Mouse (Mus musculus) neural tube, embryonic 12.5 days (tissue): Measurements from ENCODE around the gene Ran. TPM values are rescaled to one million over a fixed set of nuclear protein-coding genes. Genes with fewer than 3 reads are reported as not detected.

Source experiments
- ATAC-seq: fragments of 200-750 bp; cut with Nextera tagmentation; 2 replicates; pipeline ENCODE4 v1.8.0; 2017; ENCODE audit warnings: low read depth, mild to moderate bottlenecking, moderate TSS enrichment, moderate library complexity; ENCODE audit not compliant: low FRiP score
- H3K27ac ChIP-seq: fragments of 300-500 bp; sonication (generic); 2 replicates; pipeline ENCODE4 v1.5.1; 2016
- H3K27me3 ChIP-seq: fragments of 300-500 bp; sonication (generic); replicated peaks from 2 replicates; pipeline ENCODE4 v1.6.1; 2016; ENCODE audit warnings: mild to moderate bottlenecking
- H3K36me3 ChIP-seq: fragments of 300-500 bp; sonication (generic); 2 replicates; pipeline ENCODE4 v1.6.1; 2016; ENCODE audit warnings: mild to moderate bottlenecking
- H3K4me1 ChIP-seq: fragments of 300-500 bp; sonication (generic); 2 replicates; pipeline ENCODE4 v1.6.1; 2016
- H3K4me2 ChIP-seq: fragments of 300-500 bp; sonication (generic); replicated peaks from 2 replicates; pipeline ENCODE4 v1.6.1; 2016; ENCODE audit warnings: mild to moderate bottlenecking
- H3K4me3 ChIP-seq: fragments of 300-500 bp; sonication (generic); 2 replicates; pipeline ENCODE4 v1.5.1; 2016
- H3K9ac ChIP-seq: fragments of 300-500 bp; sonication (generic); 2 replicates; pipeline ENCODE4 v1.6.1; 2016; ENCODE audit warnings: mild to moderate bottlenecking
- H3K9me3 ChIP-seq: fragments of 300-500 bp; sonication (generic); 2 replicates; pipeline ENCODE4 v1.6.1; 2016; ENCODE audit warnings: mild to moderate bottlenecking
- WGBS: fragments of 180-500 bp; shearing (Covaris S2); methylation state at CpG from one replicate; pipeline ENCODE4 v1.1.7; 2016; 5-methylcytosine and 5-hydroxymethylcytosine counted together
- polyA plus RNA-seq: library from polyadenylated mRNA; unstranded; fragments of >200 nt; fragmentation: Nextera tagmentation; extraction: Ambion mirVana; gene quantifications from 2 replicates; pipeline ENCODE4 v1.2.1, GENCODE M21; 2016

The Ran gene
- polyA plus RNA-seq, 1 experiment from 2014 or later: 578 TPM

DNA sequence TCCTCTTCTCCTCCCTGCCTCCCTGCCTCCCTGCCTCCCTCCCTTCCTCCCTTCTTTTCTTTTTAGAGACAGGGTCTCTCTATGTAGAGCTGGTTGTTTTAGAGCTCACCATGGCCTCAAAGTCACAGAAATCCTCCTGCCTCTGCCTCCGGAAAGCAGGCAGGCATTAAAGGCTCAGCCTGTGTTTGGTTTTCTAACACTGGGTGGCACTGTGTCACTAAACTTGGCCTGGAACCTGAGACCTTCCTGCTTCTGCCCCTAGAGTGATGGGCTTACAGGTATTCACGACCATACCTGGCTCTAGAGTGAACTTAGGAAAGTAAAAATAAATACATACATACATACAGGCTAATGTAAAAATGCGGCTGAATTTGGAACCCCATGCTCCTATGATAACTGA lies 32.0 kb downstream of the Ran start:
- ATAC-seq: no peak
- WGBS: 90% methylated on average over 3 of the region's 3 CpGs
- Histone ChIP-seq H3K27me3 (no peaks in the 10 kb centered on the region), H3K36me3 (no peaks in the 10 kb centered on the region), H3K4me3 (no peak overlapping the region), H3K4me2 (no peak overlapping the region), H3K9ac (no peak overlapping the region), H3K27ac (no peak overlapping the region), H3K9me3 (no peaks in the 10 kb centered on the region), H3K4me1 (peaks cover 6% of the 10 kb centered on the region; the same call in 1 of the 2 replicates)

DNA sequence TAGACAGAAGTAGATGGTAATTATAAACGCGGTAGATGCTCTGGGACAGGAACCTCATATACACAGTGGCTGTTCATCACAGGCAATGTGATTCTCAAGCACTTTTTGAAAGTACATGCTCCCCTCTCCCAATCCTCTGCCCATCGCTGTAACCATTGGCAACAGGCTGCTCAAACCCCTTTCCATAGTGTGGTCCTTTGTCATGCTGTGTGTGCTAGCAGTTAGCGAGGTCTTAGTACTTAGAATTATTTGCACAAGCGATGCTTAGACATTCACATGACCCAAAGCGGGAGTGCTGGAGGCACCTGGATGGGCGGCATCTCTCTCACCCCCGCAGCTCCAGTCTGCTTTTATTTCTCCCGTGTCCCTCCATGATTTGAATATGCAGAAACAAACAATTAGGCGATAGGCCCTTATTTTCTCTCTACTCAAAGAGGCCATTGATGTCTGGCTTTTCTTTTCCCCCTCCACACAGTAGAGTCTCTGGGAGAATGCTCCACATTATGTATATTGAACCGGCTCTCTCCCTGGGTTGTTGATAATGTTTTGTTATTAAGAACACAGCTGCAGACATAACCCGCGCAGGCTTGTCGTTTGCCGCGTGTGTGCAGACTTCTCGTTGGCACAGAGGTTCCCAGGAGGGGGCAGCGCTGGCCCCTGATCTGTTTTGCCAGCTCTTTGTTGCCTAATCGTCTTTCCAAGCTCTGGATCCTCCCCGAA lies 32.9 kb downstream of the Ran start:
- H3K4me2 ChIP-seq: peak overlapping the region; percentile 36; the same call in 1 of the 2 replicates
- peaks cover 6% of the 10 kb centered on the region; the same call in 1 of the 2 replicates for H3K4me1 ChIP-seq
- H3K4me3 ChIP-seq: no peak overlapping the region
- no peak overlapping the region for H3K9ac ChIP-seq
- WGBS: 25% methylated on average over 20 of the region's 20 CpGs
- no peaks in the 10 kb centered on the region for H3K9me3 ChIP-seq
- H3K27ac ChIP-seq: 0 out of 2 replicates have a peak overlapping the region, but pooled peaks have one; percentile 6
- H3K27me3 ChIP-seq: no peaks in the 10 kb centered on the region
- no peaks in the 10 kb centered on the region for H3K36me3 ChIP-seq
- ATAC-seq: peak; percentile 80

DNA sequence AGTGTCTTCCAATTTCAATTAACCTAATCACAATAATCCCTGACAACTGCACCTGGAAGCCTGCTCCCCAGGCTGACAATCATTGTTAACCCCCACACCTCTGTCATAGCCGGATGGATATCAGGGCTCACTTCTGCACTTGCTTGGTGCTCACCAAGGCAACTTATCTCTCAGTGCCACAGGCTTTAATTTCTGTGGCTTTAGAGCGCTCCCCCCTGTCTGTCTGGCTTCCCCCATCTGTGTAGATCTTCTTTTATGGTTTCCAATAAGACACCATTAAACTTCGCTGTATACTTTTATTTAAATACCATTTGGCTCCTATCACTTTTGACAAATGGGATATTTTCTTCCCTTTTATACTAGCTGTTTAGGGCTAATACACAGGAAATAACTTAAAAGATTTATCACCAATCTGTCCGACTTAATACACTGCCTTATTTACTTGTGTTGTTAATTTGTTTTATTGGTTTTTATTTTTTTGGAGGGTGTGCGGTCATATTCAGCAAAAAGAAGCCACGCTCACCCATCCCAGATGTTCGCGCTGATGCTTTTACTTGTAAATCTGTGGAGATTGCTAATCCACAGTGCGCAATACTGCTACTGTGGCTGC lies 34.9 kb downstream of the Ran start:
- Histone ChIP-seq H3K4me1 (peaks cover 6% of the 10 kb centered on the region; the same call in 1 of the 2 replicates), H3K27me3 (no peaks in the 10 kb centered on the region), H3K9me3 (no peaks in the 10 kb centered on the region), H3K27ac (no peak overlapping the region), H3K4me3 (no peak overlapping the region), H3K4me2 (no peak overlapping the region), H3K36me3 (no peaks in the 10 kb centered on the region), H3K9ac (no peak overlapping the region)
- WGBS: 86% methylated on average over 9 of the region's 9 CpGs
- no peak for ATAC-seq

DNA sequence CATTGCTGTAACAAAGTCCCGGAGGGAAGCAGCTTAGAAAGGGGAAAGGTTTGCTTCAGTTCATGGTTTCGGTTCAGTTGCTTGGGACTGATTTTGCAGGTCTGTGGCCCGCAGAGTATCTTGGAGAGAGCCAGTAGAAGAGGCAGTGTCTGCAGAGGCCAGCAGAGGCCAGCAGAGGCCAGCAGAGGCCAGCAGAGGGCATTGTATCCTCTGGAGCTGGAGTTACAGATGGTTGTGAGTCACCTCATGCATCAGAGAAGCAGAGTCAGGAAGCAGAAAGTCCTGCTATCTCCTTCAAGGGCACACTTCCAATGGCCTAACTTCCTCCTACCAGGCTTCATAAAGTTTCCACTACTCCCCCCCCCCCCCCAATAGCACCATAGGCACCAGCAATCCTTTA lies 39.2 kb downstream of the Ran start:
- Histone ChIP-seq H3K4me1 (peaks cover 5% of the 10 kb centered on the region; the same call in 1 of the 2 replicates), H3K27me3 (peaks cover 5% of the 10 kb centered on the region; the same call in 1 of the 2 replicates), H3K4me2 (no peak overlapping the region), H3K4me3 (no peak overlapping the region), H3K27ac (no peak overlapping the region), H3K36me3 (no peaks in the 10 kb centered on the region), H3K9ac (no peak overlapping the region), H3K9me3 (no peaks in the 10 kb centered on the region)
- no peak for ATAC-seq
- 94% methylated on average over 3 of the region's 3 CpGs for WGBS

DNA sequence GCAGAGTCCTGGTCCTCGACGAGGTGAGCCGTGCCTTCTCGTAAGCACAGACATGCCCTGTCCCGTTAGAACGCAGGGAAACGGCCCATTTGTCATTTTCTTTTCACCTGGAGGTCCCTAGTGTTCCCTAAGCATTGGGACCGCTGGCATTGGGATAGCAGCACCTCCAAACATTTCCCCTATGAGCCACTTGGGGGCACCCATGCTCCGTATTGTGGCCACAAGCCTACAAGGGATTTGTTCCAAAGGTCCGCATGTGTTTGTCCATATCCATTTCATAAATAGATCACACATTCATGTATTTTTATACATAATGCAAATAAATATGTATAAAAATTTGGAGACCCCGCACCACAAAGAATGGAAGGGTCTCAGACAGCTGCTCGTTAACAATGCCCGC lies 41.7 kb downstream of the Ran start:
- Histone ChIP-seq H3K4me2 (no peak overlapping the region), H3K27ac (no peak overlapping the region), H3K4me3 (no peak overlapping the region), H3K27me3 (peaks cover 5% of the 10 kb centered on the region; the same call in 1 of the 2 replicates), H3K9ac (no peak overlapping the region), H3K36me3 (no peaks in the 10 kb centered on the region), H3K4me1 (peaks cover 5% of the 10 kb centered on the region; the same call in 1 of the 2 replicates), H3K9me3 (no peaks in the 10 kb centered on the region)
- 24% methylated on average over 13 of the region's 13 CpGs for WGBS
- 0 out of 2 replicates have a peak, but pooled peaks have one; percentile 21 for ATAC-seq

DNA sequence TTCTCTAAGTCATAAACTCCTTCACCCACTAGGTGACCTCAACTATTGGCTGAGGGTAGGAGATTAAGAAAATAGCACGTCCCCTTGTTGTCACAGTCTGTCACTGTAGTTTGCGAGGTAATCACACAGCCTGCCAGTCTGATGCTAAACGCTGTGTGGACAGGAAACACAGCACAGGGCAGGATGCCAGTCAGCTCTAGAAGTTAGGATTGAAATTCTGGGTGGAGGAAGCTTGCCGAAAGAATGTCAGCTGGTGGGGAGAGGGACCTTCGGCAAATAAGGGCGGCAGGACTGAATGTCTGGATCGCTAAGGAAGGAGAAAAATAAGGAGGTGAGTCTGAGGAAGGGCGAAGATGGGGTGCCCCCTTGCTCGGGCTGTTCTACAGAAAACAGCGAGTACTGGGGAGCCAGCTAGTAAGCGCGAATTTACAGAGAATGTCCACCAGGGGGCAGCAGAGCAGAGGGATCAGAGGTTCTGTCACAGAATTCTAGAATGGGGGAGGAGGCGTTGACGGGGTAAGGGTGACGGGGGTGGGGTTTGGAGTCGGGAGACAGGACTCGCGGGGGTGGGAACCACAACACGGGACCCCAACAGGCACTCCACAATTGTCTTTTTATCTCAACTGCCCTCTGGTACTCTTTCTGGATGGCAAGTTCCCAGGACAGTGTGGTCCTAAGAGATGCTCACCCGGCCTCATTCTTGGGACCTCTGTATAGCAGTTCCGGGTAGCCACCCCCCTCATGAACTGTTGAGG lies 43.3 kb downstream of the Ran start:
- no peaks in the 10 kb centered on the region for H3K36me3 ChIP-seq
- H3K4me1 ChIP-seq: peaks cover 5% of the 10 kb centered on the region; the same call in 1 of the 2 replicates
- no peak overlapping the region for H3K9ac ChIP-seq
- 13% methylated on average over 21 of the region's 21 CpGs for WGBS
- no peak overlapping the region; the same call in 1 of the 2 replicates for H3K4me3 ChIP-seq
- peak overlapping the region; percentile 54 for H3K4me2 ChIP-seq
- no peaks in the 10 kb centered on the region for H3K9me3 ChIP-seq
- peaks cover 5% of the 10 kb centered on the region; the same call in 1 of the 2 replicates for H3K27me3 ChIP-seq
- ATAC-seq: peak; percentile 37; the same call in 1 of the 2 replicates
- no peak overlapping the region for H3K27ac ChIP-seq

DNA sequence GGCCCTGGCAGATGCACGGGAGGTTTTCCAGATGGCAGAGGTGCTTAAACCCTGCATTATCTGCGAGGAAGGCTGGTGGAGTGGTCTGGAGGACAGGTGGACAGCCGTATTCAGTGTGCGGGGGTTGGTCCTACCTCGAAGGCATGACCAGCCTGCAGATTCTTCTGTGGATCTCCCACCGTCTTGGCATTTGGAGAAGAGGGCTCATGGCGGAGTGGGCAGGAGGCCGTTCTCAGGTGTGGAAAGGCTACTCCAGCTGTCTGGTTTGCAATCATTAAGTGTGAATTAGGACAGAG lies 43.9 kb downstream of the Ran start:
- Histone ChIP-seq H3K4me1 (peaks cover 5% of the 10 kb centered on the region; the same call in 1 of the 2 replicates), H3K9ac (no peak overlapping the region), H3K27ac (no peak overlapping the region), H3K9me3 (no peaks in the 10 kb centered on the region), H3K36me3 (no peaks in the 10 kb centered on the region), H3K27me3 (peaks cover 5% of the 10 kb centered on the region; the same call in 1 of the 2 replicates), H3K4me3 (no peak overlapping the region; the same call in 1 of the 2 replicates), H3K4me2 (peak overlapping the region; percentile 54)
- ATAC-seq: 0 out of 2 replicates have a peak, but pooled peaks have one; percentile 13
- 52% methylated on average over 8 of the region's 8 CpGs for WGBS

DNA sequence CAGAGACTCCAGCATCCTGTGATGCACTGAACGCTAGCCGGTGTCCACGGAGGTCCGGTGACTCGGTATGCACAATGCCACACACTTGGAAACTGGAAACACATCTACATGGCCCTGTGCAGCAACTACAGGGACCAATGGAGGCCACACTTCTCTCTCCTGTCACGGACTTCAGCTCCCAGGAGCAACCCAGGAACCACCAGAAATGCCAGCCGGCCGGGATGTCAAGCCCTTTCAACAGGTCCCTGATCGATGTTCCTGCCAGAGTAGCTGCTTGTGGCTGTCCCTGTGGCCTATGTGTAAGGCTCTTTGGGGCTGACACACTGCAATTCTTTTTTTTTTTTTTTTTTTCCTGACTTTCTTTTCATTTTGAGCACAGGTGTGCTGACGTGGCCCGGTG lies 44.3 kb downstream of the Ran start:
- Histone ChIP-seq H3K4me3 (no peak overlapping the region), H3K27me3 (peaks cover 5% of the 10 kb centered on the region; the same call in 1 of the 2 replicates), H3K9me3 (no peaks in the 10 kb centered on the region), H3K4me1 (peaks cover 5% of the 10 kb centered on the region; the same call in 1 of the 2 replicates), H3K4me2 (no peak overlapping the region), H3K36me3 (no peaks in the 10 kb centered on the region), H3K27ac (no peak overlapping the region), H3K9ac (no peak overlapping the region)
- WGBS: 72% methylated on average over 11 of the region's 11 CpGs
- ATAC-seq: no peak

DNA sequence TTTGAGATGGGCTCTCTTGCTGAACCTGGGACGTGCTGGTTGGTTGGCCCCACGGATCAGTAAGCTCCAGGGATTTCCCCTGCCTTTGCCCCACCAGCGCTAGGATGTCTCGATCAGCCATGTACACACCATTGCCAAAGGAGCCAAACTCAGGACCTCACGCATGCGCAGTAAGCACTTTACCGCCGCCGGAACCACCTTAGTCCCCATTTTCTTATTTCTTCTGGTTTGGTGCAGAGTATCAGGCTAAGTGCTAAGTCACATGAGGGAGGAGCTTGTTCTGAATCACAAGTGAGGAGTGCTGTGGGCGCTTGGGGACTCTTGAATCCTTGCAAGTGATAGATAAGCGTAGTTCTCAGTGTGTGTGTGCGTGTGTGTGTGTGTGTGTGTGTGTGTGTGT lies 45.4 kb downstream of the Ran start:
- ATAC-seq: no peak
- no peak overlapping the region for H3K4me3 ChIP-seq
- peaks cover 5% of the 10 kb centered on the region; the same call in 1 of the 2 replicates for H3K27me3 ChIP-seq
- 85% methylated on average over 12 of the region's 12 CpGs for WGBS
- no peak overlapping the region for H3K4me2 ChIP-seq
- H3K9me3 ChIP-seq: no peaks in the 10 kb centered on the region
- no peak overlapping the region for H3K9ac ChIP-seq
- H3K36me3 ChIP-seq: no peaks in the 10 kb centered on the region
- no peak overlapping the region for H3K27ac ChIP-seq
- peaks cover 5% of the 10 kb centered on the region; the same call in 1 of the 2 replicates for H3K4me1 ChIP-seq

DNA sequence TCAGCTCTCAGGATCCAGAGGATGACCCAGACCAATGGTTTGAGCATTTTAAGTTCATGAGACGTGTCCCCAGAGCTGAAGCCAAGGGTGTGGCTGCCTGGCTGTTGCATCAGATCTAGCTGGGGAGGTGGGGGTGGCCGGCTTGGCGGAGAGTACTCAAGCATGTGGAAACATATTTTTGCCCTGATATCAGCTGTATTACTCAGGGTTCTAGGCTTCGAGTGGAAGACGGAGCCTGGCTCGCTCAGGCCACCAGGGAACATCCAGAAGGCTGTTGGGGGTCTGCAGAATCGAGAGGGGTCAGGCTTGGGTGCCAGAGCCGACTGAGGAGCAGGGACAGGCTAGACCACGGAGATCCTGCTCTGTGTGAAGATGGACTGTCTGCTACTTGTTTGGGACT lies 46.1 kb downstream of the Ran start:
- no peak overlapping the region for H3K4me3 ChIP-seq
- H3K9ac ChIP-seq: no peak overlapping the region
- H3K4me1 ChIP-seq: peaks cover 5% of the 10 kb centered on the region; the same call in 1 of the 2 replicates
- no peak overlapping the region for H3K27ac ChIP-seq
- H3K36me3 ChIP-seq: no peaks in the 10 kb centered on the region
- 81% methylated on average over 9 of the region's 9 CpGs for WGBS
- ATAC-seq: no peak
- H3K4me2 ChIP-seq: no peak overlapping the region
- peaks cover 5% of the 10 kb centered on the region; the same call in 1 of the 2 replicates for H3K27me3 ChIP-seq
- H3K9me3 ChIP-seq: no peaks in the 10 kb centered on the region

DNA sequence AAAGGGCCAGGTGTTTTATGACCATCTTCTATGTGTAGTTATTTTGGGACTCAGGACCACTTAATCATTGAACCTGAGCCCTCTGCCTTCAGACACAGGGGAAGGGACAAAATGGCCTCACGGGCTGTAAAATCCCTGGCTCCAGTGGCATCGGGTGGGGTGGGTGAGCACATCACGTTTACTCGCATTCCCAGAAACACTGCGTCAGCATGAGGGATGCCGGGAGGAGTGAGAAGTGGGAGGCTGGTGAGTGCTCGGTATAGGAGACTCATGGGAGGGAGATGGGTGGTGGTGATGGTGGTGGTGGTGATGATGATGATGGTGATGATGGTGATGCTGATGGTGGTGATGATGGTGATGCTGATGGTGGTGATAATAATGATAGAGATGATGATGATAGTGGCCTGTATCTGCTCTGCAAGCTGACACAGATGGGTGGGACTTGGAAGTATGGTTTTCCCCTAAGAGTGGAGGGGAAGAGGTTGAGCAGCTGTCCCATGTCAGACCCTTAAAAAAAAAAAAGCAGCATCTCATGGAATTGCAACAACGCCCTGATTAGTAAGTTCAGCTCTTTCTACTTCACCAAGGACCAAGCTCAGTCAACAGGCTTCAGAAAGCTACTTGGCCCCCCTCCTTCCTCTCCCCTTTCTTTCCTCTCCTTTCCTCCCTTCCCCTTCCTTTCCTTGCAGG lies 46.8 kb downstream of the Ran start:
- no peak for ATAC-seq
- 88% methylated on average over 8 of the region's 8 CpGs for WGBS
- no peak overlapping the region for H3K27ac ChIP-seq
- no peaks in the 10 kb centered on the region for H3K9me3 ChIP-seq
- no peak overlapping the region for H3K9ac ChIP-seq
- H3K4me1 ChIP-seq: peaks cover 5% of the 10 kb centered on the region; the same call in 1 of the 2 replicates
- H3K4me2 ChIP-seq: no peak overlapping the region
- H3K27me3 ChIP-seq: 0 out of 2 replicates have a peak, but pooled peaks cover 5% of the 10 kb centered on the region
- H3K4me3 ChIP-seq: no peak overlapping the region
- H3K36me3 ChIP-seq: no peaks in the 10 kb centered on the region
